Mouse (Mus musculus): Measurements from ENCODE around the gene 2310022A10Rik.

The 2310022A10Rik gene

DNA sequence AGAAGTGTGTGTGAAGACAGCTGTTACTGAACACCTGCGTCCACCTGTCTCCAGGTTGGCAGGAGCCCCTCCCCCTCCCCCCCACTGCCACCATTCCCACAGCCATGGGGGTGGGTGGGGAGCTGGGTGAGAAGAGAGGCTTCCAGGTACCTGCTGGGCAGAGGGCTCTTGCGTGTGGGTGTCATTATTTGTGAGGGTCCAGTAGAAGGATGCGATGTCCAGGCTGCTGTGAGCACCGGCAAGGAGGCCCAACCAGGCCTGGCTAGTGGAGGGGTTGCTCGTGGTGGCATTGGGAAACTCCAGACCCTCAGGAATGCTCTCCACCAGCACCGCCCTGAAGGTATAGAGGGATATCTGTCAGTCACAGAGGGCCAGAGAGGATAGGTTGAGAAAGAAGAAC is 12.1 kb upstream of the 2310022A10Rik start:
- no peak for DNase-seq (ENCODE audit: low spot score in 2 of 2)

DNA sequence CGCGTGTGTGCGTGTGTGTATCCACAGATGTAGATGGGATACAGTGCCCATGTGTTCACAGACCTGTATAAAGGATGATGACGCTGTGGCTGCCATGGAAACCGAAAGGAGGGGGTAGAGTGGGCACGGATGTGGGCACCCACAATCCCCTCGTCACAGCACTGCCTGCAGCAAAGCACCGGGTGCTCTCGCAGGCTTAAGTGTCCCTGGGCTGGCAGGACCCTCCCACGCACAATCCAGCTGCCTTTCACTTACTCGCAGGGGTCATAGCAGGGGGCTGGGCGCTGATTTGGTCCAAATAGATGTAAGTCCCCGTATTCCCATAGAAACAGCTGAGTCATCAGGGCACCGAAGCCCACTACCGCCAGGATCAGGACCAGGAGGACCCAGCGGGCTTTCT is 11.6 kb upstream of the 2310022A10Rik start:
- no peak for DNase-seq (ENCODE audit: low spot score in 2 of 2)

DNA sequence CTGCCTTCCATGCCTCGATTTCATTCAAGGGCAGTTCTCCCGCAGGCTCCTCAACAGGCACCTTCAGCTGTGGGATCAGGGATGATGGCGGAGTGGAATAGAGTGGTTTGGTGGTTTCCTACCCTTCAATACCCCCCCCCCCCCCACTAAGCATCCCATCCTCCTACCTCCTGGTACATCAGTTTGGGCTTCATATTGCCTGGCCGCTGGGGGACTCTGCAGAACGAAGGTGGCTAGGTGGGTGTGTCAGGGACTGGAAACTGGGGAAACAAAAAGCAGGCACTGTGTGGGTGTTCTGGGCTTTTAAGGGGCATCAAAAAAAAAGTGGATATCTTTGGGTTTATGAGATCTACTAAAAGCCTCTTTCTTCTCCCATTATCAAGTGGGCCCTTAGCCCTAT is 11.1 kb upstream of the 2310022A10Rik start:
- DNase-seq (ENCODE audit: low spot score in 2 of 2), result no peak

GRCm38 (mm10) chr7:27542392-27543033 is 10.5 kb upstream of the 2310022A10Rik start:
- peak; percentile 69 to 78 for DNase-seq (ENCODE audit: low spot score in 2 of 2)

GRCm38 (mm10) chr7:27543065-27543464 is 10.0 kb upstream of the 2310022A10Rik start:
- no peak for DNase-seq (ENCODE audit: low spot score in 2 of 2)

- DNase-seq (ENCODE audit: low spot score in 2 of 2), result no peak
These were observed 9.2 kb upstream of the 2310022A10Rik start for GRCm38 (mm10) chr7:27543851-27544250.

GRCm38 (mm10) chr7:27544675-27545370 is 8.2 kb upstream of the 2310022A10Rik start:
- no peak for DNase-seq (ENCODE audit: low spot score in 2 of 2)

GRCm38 (mm10) chr7:27549597-27549996 is 3.4 kb upstream of the 2310022A10Rik start:
- no peak for DNase-seq (ENCODE audit: low spot score in 2 of 2)

DNA sequence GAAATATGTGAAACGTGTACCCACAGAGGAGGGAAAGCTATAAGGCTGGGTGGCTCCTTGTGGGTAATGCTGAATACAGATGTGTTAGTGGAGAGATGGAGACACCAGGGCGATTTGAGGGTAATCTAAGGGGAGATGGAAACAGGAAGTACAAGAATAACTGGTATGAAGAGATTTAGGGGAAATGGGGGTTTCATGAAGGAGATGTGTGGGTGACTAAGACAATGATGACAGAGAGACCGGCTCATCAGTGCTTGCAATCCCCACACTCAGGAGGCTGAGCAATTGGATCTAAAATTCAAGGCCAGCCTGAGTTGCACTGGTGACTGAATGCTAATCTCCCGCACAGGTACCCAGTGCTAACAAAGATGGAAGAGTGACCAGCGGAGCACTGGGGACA is 963 bp upstream of the 2310022A10Rik start:
- DNase-seq (ENCODE audit: low spot score in 2 of 2), result no peak

DNA sequence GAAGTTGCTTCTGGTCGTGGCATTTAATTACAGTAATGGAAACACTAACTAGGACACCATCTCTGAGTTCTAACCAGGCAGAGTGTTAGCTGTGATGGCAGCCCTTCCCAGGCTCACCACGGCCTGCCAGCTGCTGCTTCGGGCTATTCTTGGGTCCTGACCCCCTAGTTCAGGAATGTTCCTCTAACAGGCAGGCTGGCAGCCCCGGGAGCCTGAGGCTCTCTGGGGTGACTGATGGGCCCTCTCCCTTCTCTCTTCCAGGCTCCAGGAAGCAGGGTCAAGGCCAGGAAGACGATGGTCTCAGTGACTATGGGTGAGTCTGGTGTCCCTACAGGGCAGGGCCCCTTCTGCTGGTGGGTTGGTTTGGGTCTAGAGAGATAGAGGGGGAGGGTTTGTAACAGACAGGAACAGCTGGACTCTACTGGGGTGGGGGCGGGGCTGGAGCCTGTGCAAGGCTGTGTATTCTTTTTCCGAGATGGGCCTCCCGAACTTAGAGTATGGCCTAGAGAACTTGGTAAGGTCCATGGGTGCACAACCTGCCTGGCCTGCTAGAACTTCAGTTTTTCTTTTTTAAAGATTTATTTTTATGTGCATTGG is 7.4 kb downstream of the 2310022A10Rik start:
- no peak for DNase-seq (ENCODE audit: low spot score in 2 of 2)

DNA sequence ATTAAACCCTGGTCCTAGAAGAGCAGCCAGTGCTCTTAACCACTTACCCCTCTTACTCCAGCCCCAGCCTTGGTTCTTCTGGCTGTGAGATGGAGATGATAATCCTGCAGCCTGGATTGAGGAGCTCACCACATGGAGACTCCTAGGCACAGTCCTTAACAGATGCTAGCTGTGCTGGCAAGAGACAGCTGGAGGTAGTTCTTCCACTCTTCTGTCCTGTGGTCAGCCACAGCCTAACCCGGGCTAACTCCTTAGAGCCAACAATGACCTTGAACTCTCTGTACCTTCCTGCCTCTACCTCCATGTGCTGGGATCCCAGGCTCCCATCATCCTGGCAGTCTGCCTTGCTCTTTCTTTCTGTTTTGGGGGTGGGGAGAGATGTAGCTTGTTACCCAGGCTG is 7.9 kb downstream of the 2310022A10Rik start:
- no peak for DNase-seq (ENCODE audit: low spot score in 2 of 2)

DNA sequence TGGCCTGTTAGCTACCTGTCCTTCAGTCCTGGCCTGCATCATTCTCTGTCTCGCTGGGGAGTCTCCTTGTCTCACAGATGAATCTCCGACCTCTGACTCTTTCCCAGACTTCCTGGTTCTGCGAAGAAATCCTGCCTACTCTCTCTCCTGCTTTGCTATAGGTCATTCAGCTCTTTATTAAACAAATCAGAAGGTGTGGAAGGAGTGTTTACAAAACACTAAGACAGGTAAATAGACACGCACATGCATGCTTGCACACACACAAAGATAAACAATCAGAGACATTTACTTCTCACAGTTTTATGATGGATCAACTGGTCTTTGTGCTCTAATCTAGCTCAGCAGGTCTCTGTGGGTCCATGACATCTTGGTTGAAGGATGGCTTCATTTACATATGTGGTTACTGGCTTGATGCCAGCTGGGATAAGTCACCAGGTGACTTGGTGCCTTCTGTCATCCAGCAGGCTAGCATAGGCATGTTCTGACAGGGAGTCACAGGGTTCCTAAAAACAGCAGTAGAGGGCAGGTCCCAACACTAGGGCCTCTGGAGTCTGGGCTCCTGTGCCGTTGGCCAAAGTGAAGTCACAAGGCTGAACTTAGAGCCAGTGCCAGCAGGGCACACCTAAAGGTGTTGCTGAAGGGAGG is 16.7 kb downstream of the 2310022A10Rik start:
- peak; percentile 52 to 67 for DNase-seq (ENCODE audit: low spot score in 2 of 2)

DNA sequence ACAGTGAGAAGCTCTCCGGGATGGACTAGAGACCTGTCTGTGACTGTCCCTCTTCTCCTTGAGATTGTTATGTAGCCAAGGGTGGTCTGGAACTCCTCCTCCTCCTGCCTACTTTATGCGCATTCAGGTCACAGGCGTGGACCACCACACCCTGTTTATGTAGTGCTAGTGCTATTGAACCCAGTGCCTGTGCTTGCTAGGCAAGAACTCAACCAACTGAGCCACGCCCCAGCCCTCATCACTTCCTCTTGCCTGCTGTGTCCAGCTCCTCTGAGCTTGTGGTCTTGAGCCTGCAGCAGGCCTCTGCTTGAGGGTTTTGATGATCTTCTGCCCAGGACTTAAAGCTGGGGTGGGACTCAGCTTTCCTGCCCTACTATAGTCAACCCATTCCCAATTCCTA is 19.1 kb downstream of the 2310022A10Rik start:
- no peak for DNase-seq (ENCODE audit: low spot score in 2 of 2)

DNA sequence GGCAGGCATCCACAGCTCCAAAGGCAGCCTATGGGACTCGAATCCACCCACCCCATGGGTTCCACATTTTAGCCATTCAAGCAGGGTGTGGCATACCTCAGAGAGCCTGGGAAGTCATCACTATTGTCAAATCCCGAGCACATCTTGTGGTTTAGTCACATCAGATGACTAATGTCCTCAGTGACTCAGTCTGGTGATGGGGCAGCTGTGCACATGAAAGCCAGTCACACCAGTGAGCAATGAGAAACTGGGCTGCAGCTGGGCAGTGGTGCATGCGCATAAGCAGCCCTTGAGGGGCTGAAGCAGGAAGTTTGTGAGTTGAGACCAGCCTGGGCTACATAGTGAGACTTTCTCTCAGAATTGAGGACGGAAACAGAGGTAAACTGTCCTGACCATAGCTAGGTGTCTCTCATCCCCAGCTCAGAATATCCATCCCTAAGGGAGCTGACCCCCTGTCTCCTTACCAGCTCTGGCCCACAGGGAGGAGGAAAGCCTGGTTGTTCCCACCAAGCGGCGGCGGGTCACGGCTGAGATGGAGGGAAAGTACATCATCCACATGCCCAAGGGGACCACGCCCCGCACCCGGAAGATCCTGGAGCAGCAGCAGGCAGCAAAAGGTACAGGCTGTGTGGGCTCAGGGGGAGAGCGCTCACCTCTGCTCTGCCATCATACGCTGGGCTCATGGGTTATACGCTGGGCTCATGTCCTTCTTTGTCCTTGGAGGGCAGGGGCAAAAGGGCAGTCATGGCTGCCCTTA is 21.3 kb downstream of the 2310022A10Rik start:
- DNase-seq (ENCODE audit: low spot score in 2 of 2), result no peak

DNA sequence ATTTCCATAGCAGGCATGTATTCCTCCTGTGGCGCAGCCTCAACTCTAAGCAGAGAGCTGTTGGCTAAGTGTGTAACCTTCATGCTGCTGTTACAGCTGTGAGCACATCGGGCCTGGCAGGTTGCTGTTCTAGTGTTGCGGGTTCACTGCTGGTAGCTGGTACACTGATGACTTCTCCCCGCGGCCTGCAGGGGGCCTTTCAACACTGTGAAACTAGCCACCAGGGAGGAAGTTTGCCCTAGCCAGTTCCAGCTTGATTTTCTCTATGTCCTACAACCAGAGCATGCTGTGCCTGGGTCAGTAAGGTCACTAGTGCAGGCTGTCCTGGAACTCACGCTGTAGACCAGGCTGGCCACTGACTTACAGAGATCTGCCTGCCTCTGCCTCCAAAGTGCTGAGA is 23.9 kb downstream of the 2310022A10Rik start:
- peak in 1 of 2 experiments; percentile 63 for DNase-seq (ENCODE audit: low spot score in 2 of 2)

- DNase-seq (ENCODE audit: low spot score in 2 of 2), result no peak
These were observed 24.6 kb downstream of the 2310022A10Rik start for GRCm38 (mm10) chr7:27577589-27577988.

GRCm38 (mm10) chr7:27578465-27578864 is 25.4 kb downstream of the 2310022A10Rik start:
- no peak for DNase-seq (ENCODE audit: low spot score in 2 of 2)

DNA sequence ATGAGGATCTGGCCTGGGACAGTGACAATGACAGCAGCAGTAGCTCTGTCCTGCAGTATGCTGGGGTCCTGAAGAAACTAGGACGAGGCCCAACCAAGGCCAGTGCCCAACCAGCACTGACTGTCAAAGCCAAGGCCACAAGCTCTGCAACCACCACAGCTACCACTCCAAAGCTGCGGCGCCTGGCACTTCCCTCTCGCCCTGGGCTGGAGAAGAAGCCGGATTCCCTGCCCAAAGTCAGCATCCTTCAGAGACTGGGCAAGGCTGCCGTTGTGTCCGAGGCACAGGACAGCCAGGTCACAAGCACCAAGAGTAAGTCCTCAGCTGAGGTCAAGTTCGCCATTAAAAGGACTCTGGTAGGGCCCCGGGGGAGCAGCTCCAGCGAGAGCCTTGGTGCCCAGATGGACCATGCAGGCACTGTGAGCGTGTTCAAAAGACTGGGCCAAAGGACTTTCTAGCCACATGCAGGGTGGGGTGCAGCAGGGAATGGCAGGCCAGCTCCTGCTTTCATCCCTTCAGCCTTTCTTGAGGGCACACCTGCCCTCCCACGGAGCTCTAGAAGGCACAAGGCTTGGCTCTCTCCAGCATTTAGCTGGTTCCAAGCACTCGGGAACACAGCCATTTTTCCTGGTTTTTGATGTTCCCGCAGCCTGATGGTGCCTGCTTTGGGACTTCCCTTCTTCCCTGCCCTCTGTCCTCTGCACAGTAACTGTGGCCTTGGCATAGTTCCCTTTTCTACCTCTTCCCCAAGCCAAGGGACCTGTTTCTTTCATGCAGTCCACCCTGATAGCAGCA is 27.5 kb downstream of the 2310022A10Rik start:
- no peak for DNase-seq (ENCODE audit: low spot score in 2 of 2)

DNA sequence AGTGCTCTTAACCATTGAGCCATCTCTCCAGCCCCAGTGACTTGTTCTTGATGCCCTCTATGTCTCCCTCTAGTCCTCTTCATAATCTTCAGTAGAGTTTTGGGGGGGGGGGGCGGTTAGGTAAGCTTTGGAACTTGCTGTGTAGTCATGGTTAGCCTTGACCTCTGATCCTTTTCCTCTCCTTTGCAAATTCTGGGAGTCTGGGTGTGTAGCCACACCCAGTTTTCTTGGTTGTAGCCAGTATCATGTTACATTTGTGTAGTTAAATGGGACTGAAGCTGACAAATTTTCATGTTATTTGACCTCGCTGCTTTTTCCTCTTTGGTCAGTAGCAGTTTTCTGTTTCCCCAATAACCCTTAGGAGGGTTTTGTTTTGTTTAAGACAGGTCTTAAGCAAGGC is 33.8 kb downstream of the 2310022A10Rik start:
- DNase-seq (ENCODE audit: low spot score in 2 of 2), result no peak

- DNase-seq (ENCODE audit: low spot score in 2 of 2), result no peak
These were observed 34.7 kb downstream of the 2310022A10Rik start for GRCm38 (mm10) chr7:27587741-27588140.

DNA sequence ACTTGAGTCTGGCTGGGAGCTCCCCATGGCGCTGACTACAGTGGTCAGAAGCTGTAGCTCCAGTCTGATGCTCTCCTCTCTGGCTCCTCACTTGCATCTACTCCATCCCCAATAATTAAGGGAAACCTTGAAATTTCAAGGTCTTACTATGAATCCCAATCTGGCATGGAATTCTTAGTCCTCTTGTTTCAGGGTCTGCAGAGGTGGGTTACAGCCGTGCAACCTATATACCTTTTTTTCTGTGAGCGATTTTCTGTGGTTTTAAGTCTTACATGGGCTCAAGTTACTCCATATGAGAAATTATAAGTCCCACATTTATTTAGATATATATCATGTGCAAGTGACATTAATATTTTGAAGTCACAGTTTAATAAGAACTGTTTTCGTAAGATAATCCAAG is 37.1 kb downstream of the 2310022A10Rik start:
- DNase-seq (ENCODE audit: low spot score in 2 of 2), result no peak

Measured in urinary bladder, postnatal 36 days (tissue).